Mouse (Mus musculus) layer of hippocampus, adult 6 months (tissue): Measurements from ENCODE around the gene Tnnc2. TPM values are rescaled to one million over a fixed set of nuclear protein-coding genes. Genes with fewer than 3 reads are reported as not detected.

Source experiments
- long read RNA-seq, 2 experiments: library from polyadenylated mRNA; unstranded; transcript quantifications; one replicate each; pipeline ENCODE4 v2.0.0; 2019 to 2020
- polyA plus RNA-seq: library from polyadenylated mRNA; unstranded; fragments of <200 nt; fragmentation: Nextera tagmentation; gene quantifications from 2 replicates; pipeline ENCODE4 v1.2.3, GENCODE M21; 2021

Gene Tnnc2
- polyA plus RNA-seq = not detected in 2 replicates
- long read RNA-seq, experiment 1 = 0 reads
- long read RNA-seq, experiment 2 = 0 reads

DNA sequence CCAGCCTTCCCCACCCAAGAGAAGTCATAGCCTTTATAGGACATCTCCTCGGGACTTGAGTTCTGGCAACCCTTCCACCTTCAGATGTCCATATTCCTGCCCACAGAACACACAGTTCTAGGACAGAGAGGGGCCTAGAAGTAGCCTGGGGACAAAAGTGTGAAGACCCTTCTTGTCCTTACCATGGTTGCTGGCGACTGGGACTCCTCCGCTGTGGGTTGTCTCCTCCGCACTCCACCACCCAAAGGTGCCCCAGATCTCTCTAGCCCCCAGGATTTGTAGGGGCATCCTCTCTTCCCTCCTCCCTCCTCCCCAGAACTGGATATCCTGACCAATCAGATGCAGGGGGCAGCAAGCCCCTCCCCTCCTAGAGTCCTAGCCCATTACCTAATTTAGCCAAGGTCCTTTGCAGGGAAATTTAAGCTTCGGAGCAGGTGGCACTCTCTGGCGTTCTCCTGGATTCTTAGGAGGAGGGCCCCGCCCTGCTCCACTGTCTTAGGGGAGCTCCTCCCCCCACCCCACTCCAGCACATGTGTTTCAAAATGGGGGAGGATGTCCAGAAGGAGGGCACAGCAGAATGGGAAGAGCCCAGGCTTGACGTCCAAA, at the start of gene Tnnc2:
Gene Tnnc2 (minus strand): TSS at position 487 of the 606 bp plus-strand sequence.

DNA sequence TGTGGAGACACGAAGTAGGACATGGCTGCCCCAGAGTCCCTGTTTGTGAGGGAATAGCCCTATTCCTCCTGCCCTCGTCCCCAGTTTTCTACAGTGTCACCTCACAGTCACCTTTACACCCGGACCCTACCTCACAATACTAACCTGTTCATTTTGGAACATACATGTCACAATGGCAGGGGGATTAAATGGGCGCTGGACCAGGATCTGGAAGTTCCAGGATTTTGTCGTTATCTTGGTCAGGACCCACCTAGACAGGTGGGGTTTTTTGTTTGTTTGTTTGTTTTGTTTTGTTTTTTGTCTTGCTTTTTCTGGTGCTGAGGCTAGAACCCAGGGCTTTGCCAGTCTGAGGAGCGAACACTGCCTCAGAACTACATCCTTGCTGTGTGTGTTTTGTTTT, 48.7 kb upstream of the Tnnc2 start, which contains the start of gene Spata25:
Gene Spata25 (minus strand): TSS at position 101 of the 400 bp plus-strand sequence.

DNA sequence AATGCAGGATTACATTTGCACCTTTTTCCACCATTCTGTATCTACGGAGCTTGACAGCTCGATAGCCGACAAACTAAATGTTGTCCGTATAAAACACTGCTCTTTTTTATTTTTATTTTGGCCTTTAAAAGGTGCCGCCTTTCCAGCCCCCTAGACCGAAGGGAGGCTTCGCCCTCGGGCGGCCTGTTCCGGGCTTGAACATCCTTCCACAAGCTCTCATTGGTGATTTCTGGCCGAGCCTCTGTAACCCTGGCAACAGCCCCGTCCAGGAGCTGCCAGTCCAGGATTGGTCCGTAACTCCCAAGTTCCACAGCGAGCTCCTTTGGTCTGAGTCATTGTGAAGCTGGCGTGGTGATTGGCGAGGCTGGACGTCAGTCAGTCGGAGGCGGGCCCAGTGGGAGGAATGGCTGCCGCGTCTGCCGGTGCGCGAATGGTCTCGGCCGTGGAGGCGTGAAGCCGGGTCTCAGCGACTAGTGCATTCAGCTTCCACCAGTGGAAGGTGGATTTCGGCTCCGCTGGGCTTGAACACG, 42.9 kb upstream of the Tnnc2 start, which contains the start of gene Zswim1:
Gene Zswim1 (plus strand): TSS at position 51 of the 530 bp plus-strand sequence.

DNA sequence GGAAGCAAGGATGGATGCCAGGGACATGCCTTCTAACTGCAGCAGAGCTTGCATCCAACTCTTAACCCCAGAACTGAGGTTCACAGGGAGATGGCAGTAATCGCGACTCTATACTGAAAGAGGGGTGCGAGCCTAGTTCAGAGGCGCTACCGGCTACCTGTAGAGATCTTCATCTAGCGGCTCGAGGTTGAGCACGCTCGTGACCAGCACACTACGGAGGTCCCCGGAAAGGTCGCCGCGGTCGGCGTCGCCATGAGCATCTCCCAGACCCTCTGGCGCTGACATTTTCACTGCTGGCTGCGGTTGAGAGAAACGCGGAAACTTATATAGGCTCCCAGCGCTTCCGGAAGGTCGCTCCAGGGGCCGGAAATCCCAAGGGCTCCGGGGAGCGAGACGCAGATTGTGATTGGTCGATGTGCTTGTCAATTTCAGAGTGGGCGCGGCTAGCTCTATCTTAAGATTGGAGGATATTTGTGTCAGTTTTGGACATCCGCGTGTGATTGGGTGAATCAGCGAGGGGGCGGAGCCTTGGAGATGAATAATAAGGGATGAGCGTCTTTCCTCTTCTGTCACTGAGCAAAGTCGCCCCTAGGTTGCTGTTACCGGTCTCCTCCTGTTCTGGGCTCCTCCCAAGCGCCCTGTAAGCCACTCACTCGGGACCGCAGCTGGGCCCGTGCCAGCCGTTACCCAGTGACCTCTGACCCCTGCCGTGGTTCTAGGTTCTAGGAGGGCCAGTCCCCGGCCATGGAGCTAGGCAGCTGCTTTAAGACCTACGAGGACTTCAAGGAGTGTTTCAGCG, 25.0 kb upstream of the Tnnc2 start, which contains the start of the genes Acot8 and Zswim3:
Gene Acot8 (minus strand): TSS at position 350 of the 799 bp plus-strand sequence.
Gene Zswim3 (plus strand): TSS at position 566 of the 799 bp plus-strand sequence.

DNA sequence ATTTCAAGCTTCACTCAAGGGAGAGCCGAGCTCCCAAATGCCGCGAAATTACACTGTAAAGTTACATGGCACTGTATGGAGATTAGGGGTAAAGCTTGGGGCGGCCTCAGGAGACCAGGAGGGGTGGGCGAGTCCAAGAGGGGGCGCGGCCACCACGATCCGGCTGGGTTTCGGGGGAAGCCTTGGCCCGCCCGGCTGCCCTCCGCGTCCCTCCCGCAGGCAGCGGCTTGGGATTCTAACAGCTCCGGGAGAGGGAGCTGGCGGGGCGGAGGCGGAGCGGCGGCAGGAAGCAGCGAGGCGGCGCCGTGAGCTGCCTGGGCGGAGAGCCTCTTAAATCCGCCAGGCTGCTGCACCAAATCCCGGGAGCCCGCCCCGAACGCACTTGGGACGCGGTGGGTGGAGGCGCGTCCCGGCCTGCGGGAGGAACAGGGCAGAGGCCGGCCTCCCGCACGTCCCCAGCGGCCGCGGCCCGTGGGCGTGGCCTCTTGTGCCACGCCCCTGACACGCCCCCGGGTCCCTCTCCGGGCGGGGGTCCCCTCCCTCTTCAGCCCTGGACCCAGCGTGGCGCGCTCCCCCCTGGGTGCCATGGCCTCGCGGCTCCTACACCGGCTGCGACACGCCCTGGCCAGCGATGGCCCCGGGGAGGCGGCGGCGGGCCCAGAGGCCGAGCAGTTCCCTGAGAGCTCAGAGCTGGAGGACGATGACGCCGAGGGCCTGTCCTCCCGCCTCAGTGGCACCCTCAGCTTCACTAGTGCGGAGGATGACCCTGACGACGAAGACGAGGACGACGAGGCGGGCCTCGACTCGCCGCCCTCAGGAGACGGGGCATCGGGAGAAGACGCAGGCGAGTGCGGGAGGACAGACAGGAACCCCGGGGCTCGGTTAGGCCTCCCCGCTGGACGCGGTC, 6.0 kb upstream of the Tnnc2 start, which contains the start of gene Snx21:
Gene Snx21 (plus strand): TSS at position 343 of the 907 bp plus-strand sequence.

DNA sequence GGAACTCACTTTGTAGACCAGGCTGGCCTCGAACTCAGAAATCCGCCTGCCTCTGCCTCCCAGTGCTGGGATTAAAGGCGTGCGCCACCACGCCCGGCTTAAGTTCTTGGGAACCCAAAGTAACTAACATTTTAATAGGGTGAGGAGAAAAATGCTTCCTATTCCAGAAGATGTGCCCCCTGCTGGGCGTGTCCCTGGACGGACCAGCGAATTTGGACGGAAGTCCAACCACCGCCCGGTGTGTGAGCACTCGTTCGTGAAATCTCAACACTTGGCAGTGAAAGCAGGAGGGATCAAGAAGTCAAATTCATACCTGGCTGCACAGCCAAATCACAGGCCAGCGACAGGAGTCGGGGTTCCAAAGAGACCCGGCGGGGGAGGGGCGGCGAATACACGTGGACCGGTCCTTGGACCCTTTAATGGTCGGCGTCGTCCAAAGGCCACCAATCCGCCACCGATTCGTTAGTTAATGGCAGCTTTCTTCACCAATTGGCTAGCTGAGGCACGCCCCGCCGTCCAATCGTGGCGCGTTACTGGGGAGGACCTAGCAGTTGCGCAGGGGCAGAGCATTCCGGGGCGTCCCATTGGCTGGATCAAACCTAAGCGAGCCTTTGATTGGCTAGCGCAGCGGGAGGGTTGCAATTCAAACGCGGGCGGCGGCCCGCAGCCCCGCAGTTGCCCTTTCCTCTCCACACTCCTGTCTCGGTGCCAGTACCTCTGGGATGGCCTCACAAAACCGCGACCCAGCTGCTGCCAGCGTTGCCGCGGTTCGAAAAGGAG, 10.3 kb downstream of the Tnnc2 start, which contains the start of gene Ube2c:
Gene Ube2c (plus strand): TSS at position 641 of the 780 bp plus-strand sequence.

DNA sequence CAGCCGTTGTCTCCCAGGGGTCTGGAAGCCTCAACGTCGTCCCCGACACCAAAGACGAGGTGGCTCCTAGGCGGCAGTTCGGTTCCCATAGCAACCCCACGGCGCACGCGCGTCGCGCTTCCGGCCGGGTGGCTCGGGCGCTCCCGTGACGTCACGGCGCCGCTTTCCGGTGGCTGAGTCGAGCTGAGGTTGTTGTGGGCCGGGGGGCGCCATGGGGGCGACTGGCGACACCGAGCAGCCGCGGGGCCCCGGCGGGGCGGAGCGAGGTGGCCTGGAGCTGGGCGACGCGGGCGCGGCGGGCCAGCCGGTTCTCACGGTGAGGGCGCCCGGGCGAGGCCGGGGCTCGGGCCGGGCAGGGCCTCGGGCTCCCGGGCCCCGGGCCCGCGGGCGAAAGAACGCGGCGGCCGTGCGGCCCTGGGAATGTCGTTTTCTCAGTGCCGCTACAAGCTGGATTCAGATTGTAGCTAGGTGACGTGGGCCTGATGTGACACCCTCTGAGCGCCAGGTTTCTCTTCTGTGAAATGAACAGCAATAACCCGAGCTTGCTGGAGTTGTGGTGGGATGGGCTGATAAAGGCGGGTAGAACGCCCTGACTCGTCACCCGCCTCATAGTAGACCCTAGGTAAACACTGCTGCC, 33.8 kb downstream of the Tnnc2 start, which contains the start of the genes Wfdc3 and Dnttip1:
Gene Wfdc3 (minus strand): TSS at position 89 of the 637 bp plus-strand sequence.
Gene Dnttip1 (plus strand): TSS at position 141 of the 637 bp plus-strand sequence.

Other genes with a start within 250 kb of the Tnnc2 start
- 0.52 and 8.3 TPM in 2 replicates for gene Wfdc2, start 217.6 kb downstream of the Tnnc2 start, polyA plus RNA-seq
- not detected in 2 replicates for gene Spint3, start 206.5 kb downstream of the Tnnc2 start, polyA plus RNA-seq
- not detected in 2 replicates for gene Wfdc6a, start 194.5 kb downstream of the Tnnc2 start, polyA plus RNA-seq
- gene Eppin, start 186.4 kb downstream of the Tnnc2 start, polyA plus RNA-seq = not detected in 2 replicates
- gene Wfdc6b, start 166.4 kb downstream of the Tnnc2 start, polyA plus RNA-seq = not detected in 2 replicates
- not detected in 2 replicates for gene Wfdc8, start 166.3 kb downstream of the Tnnc2 start, polyA plus RNA-seq
- gene Wfdc16, start 141.2 kb downstream of the Tnnc2 start, polyA plus RNA-seq = not detected in 2 replicates
- gene Wfdc10, start 123.9 kb downstream of the Tnnc2 start, polyA plus RNA-seq = not detected in 2 replicates
- not detected in 2 replicates for gene Wfdc9, start 123.4 kb downstream of the Tnnc2 start, polyA plus RNA-seq
- gene Wfdc11, start 105.9 kb downstream of the Tnnc2 start, polyA plus RNA-seq = not detected in 2 replicates
- gene Wfdc13, start 94.9 kb downstream of the Tnnc2 start, polyA plus RNA-seq = not detected in 2 replicates
- gene Spint4, start 81.5 kb downstream of the Tnnc2 start, polyA plus RNA-seq = not detected in 2 replicates
- gene Spint5, start 64.7 kb downstream of the Tnnc2 start, polyA plus RNA-seq = not detected in 2 replicates
- 3.3 and 3.5 TPM in 2 replicates for gene Wfdc3, start 34.0 kb downstream of the Tnnc2 start, polyA plus RNA-seq
- 4.1 and 5.2 TPM in 2 replicates for gene Dnttip1, start 34.0 kb downstream of the Tnnc2 start, polyA plus RNA-seq
- 0.83 and 0.95 TPM in 2 replicates for gene Ube2c, start 10.1 kb downstream of the Tnnc2 start, polyA plus RNA-seq
- 39.6 and 48.3 TPM in 2 replicates for gene Snx21, start 5.9 kb upstream of the Tnnc2 start, polyA plus RNA-seq
- 19.2 and 21.1 TPM in 2 replicates for gene Acot8, start 24.9 kb upstream of the Tnnc2 start, polyA plus RNA-seq
- 10.3 and 10.8 TPM in 2 replicates for gene Zswim3, start 25.1 kb upstream of the Tnnc2 start, polyA plus RNA-seq
- 26.3 and 29.5 TPM in 2 replicates for gene Zswim1, start 42.7 kb upstream of the Tnnc2 start, polyA plus RNA-seq
- not detected in 2 replicates for gene Spata25, start 48.6 kb upstream of the Tnnc2 start, polyA plus RNA-seq
- 131 and 133 TPM in 2 replicates for gene Ctsa, start 52.9 kb upstream of the Tnnc2 start, polyA plus RNA-seq
- gene Neurl2, start 53.5 kb upstream of the Tnnc2 start, polyA plus RNA-seq = 5.4 and 5.6 TPM in 2 replicates
- 123 and 144 TPM in 2 replicates for gene Pltp, start 77.7 kb upstream of the Tnnc2 start, polyA plus RNA-seq
- gene Pcif1, start 99.3 kb upstream of the Tnnc2 start, polyA plus RNA-seq = 84.4 and 85.2 TPM in 2 replicates
- gene Zfp335, start 131.8 kb upstream of the Tnnc2 start, polyA plus RNA-seq = 8.9 and 11.8 TPM in 2 replicates
- 0.45 and 0.56 TPM in 2 replicates for gene Mmp9, start 160.8 kb upstream of the Tnnc2 start, polyA plus RNA-seq
- gene Slc12a5, start 180.8 kb upstream of the Tnnc2 start, polyA plus RNA-seq = 78.6 and 83.4 TPM in 2 replicates